Mouse (Mus musculus) adrenal gland, postnatal 4 days (tissue): ENCODE measurements around the gene Mocs3. TPM values are rescaled to one million over a fixed set of nuclear protein-coding genes. Genes with fewer than 3 reads are reported as not detected.

Source experiments
- total RNA-seq, 2 experiments: library from RNA; stranded (reverse); gene quantifications; 2 replicates each; pipeline ENCODE4 v1.2.3; 2021

Mocs3 gene
- total RNA-seq, 2 experiments from 2014 or later = 13.4 to 13.6 TPM

Other genes starting within 250 kb of the Mocs3 start
- gene Ripor3, start 220.0 kb upstream of the Mocs3 start, total RNA-seq = 1 to 10 TPM; 5.2 to 5.4 TPM
- 1 to 10 TPM; 2.7 to 9.6 TPM for gene Pard6b, start 149.6 kb upstream of the Mocs3 start, total RNA-seq
- 10 to 100 TPM; 81.3 to 94.6 TPM for gene Adnp, start 23.5 kb upstream of the Mocs3 start, total RNA-seq
- gene Gm20716, start 258 bp upstream of the Mocs3 start, total RNA-seq = 10 to 100 TPM; 34.4 to 43.4 TPM
- 100 to 1,000 TPM in 1 of 2 experiments, 10 to 100 TPM in 1; 93.0 to 109 TPM for gene Dpm1, start within 50 bp of the Mocs3 start, total RNA-seq
- under 1 TPM; 0.25 to 0.48 TPM for gene Kcng1, start 51.1 kb downstream of the Mocs3 start, total RNA-seq